Mouse (Mus musculus): ENCODE results near the gene Fchsd2.
A peak's percentile ranks its signal among the peaks of the same experiment; 100 is the strongest.

The Fchsd2 gene

DNA sequence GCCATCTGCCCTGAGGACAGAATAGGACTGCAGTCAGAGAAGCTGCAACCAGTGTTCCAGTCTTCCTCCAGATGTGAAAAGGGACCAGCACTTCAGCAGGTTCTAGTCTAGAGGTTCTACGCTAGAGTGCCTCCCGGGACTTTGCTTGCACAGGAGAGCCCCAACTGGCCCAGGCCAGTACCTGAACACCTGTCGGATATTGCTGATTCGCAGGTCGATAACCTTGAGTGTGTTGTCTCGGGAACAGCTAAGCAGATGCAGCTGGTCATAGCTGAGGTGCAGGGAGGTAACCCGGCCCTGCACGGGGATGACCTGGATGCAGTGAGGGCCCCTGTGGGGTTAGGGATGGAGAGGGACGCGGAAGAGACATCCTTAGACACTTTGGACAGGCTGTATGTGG is 197.7 kb downstream of the Fchsd2 start:
- no peak for DNase-seq (ENCODE audit: low spot score)

DNA sequence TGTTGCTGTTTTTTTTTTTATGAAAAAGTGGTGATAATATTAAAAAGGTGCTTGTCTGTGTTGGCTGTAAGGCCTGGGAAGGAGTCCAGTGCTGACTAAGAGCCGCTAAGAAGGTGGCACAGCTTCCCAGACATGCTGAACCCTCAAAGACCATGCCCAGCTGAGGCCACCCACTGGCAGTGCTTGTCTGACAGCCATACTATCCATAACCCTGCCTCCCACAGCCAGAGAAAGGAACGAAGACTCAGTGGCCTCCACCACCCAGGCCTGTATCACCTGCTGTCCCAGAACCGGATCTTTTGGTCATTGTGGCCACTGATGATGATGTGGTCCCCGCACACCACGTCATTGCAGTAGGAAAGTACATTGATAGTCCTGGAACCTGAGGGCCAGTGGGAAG is 198.5 kb downstream of the Fchsd2 start:
- no peak for DNase-seq (ENCODE audit: low spot score)

DNA sequence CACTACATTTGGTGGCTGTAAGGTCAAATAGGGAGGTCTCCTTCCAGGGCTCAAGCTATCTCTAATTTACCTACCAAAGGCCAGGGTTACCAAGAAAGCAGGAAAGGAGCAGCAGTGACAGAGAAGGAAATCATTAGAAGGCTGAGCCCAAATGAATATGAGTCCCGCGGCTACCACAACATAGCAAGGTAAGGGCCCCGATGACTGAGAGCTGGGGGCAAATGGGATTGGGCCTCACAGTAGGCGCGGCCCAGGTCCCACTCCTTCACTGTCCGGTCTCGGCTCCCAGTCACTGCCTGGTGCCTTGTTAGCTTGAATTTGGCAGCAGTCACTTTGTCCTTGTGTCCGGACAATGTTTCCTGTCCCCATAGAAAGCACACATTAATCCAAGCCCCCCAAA is 199.0 kb downstream of the Fchsd2 start:
- DNase-seq (ENCODE audit: low spot score), result no peak

DNA sequence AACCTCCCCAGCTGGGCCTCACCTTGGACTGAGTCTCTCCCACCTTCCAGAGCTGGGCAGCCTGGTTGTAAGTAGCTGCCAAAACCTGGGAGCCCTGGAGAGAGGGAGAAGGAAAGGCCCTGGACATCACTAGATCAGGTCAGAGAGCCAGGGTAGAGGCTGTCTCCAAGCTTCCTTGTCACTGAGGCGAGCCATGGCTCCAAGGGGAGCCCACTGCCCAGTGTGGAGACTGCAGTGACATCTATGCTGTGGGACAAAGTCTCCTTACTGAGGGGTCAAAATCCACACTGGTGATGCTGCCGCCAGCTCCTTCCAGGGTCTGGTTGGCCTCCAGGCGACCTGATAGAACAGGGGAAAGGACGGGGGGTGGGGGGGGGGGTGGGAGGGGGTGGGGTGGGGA is 199.4 kb downstream of the Fchsd2 start:
- no peak for DNase-seq (ENCODE audit: low spot score)

DNA sequence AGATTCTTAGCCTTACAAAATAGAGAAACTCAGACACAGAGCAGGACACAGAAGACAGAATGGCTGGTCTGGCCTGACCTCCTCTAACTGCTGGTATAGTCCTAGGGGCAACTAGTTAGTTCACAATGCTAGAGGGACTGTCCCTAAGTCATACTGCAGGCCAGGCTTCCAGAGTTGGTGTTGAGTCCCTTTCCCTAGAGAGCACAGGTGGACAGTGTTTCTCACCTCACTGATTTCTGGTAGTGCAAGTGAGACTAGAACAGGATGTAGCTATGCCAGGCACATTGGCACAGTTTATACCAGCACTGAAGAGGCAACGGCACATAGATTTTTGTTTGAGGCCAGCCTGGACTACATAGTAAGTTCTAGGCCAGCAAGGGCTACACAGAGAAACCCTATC is 200.0 kb downstream of the Fchsd2 start:
- no peak for DNase-seq (ENCODE audit: low spot score)

DNA sequence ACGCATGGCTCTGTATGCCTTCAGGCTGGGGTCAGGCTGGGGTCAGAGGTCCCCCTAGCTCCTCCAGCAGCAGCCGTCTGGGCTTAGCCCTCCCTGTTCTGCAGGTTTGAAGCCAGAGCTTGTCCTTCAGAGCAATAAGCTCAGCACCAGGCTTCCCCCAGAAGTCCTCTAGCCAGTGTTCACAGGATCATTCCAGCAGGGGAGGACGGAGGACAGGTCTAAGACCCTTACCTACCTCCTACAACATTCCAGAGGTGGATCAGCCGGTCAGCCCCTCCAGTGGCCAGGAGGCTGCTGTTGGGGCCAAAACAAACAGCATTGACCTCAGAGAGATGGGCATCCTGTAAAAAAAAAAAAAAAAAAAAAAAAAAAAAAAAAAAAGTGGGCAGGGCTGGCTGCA is 200.5 kb downstream of the Fchsd2 start:
- DNase-seq (ENCODE audit: low spot score), result no peak

DNA sequence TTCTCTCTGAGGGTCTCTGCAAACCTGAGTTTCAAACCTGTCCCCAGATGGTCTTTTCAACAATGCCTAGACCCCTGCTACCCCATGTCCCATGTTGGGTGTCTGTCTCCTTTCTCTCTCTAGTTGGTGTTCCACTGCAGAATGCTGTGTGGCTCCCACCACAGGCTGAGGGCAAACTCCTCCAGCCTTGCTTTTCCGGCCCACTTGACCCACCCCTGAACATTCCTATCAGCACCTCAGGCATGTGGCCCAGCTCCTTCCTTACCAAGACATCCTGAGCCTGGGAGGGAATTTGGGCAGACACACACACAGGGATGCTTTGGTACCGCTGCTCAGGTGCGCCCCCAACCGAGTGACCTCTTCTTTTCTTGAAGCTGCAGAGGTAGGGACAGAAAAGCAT is 200.9 kb downstream of the Fchsd2 start:
- no peak for DNase-seq (ENCODE audit: low spot score)

DNA sequence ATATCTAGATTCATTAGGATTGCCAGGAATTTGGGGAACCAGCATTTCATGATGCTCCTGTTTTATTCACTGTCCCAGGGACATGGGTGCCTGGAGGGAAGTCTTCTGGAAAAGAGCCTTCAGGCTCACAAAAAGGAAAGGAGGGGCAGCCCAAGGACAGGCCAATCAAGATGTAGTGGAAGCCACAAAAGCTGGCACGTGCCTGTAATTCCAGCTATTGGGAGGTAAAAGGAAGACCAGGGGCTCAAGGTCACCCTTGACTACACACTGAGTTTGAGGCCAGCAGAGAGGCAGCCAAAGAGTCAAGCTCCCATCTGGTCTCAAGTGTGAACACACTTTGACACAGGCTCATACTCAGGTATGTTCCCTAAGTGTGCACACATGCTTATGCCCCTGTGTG is 202.8 kb downstream of the Fchsd2 start:
- DNase-seq (ENCODE audit: low spot score), result no peak

DNA sequence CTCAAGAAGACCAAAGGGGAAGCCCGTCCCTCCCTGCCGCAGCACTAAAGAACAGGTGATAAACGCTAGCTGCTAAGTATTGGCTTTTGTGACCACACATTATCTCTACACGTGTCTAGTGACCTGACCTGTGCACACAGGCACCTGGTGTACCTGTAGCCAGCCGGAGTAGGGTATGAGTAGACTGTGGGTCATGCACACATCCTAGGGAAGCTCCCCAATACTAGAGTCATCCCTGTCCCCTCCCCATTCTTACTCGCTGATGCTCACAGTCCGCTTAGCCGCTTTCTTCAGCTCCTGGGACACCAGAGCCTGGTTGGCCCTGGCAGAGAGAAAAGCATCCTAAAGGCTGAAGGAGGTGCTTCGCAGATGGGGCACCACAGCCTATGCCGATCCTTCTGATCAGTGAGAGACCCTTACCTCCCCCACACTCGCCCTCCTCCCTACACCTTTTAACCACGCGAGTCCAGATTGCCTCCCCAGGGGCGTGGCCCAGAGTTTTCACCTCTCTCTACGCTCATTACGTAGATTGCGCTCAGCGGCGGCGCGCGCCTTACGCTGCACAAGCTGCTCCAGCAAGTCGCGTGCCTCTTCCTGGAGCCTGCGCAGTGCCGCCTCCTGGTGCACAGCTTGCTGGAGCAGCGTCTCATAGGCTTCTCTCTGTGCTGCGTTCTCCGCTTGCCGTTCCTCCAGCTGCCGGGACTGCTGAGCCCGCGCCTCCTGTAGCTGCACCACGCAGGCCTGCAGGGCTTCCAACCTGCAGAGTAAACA is 203.8 kb downstream of the Fchsd2 start:
- no peak for DNase-seq (ENCODE audit: low spot score)

DNA sequence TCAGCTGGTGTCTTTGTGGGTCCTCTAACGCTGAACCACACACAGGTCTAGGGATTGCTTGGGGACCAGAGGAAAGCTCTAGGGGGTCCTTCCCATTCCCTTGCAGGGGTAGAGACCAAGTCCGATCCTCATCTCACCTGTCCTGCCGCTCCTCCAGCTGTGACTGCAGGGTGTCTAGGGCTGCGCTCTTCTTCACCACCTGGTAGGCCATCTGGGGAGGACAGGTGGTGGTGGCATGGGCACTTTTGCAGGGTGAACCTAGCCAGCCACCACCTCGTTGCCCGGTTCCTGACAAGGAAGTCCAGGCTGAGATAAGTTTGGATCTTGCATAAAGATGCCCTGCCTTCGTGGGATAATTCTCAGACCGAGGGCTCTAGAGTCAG is 204.4 kb downstream of the Fchsd2 start:
- DNase-seq (ENCODE audit: low spot score), result no peak

DNA sequence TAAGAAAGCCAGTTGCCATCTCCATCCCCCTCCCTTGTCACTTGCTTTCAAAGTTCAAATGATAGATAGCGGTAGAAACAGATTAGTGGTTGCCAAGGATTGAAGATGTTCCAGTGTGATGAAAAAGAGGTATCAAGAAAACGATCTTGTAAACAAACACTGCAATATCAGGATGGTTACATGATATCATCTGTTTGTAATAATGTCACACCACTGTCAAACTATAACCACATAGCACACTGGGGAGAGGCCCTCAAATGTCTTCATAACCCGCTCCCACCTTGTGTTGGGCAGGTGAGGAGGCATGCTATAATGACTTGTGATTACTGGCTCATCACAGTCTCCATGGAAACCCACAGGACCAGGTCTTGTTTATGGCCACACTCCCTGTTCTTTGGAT is 205.7 kb downstream of the Fchsd2 start:
- DNase-seq (ENCODE audit: low spot score), result no peak

DNA sequence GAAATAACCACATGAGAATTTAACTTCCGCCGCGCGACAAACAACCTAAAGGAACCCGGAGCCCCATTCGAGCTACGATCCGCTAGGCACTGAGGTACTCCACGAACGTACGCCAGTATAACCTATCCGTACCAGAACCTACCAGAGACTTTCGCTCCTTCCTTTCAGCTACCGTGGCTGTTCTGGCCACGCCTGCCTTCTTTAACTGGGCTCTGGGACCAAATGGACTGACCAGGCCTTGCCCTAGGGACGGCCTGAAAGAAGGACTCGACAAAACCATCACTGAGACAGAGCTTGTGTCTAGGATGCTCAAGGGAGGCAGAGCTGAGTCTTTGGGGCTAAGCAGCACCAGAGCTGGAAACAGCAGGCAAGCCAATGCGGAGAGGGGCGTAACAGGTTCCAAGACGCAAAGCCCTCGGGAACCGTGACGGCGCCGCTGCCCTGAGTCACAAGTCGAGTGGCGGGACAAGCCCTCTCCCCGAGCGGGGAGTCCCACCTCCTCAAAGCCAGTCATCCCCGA is 208.8 kb downstream of the Fchsd2 start:
- DNase-seq (ENCODE audit: low spot score), result no peak

DNA sequence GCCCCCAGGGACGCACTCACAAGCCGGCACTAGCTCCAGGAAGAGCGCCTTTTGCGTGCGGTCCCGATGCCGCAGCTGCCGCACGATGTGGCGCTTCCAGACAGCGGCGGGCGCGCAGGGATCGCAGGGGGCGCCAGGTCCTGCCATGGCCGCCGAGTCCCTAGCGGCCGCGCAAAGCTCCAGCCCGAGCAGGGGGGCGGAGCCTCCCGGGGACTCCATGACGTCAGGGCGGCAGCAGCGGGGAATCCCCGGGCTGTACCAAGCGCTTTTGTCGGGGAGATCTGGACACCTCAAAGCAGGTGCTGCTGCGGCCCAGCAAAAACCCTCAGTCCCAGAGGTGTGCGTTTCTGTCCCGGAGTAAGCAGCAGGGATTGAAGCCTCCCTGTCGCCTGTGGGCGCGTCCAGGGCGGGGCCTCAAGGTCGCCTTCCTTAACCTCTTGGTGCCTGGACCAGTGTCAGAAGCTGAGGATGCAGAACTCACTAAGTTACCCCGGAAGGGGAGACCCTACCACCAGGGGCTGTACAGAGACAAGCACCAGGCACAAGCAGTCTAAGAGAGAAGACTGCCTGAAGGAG is 209.3 kb downstream of the Fchsd2 start, which contains the start of gene Atg16l2:
Gene Atg16l2, minus strand, starts transcription at position 371 of the 576 bp plus-strand sequence.
- peak; percentile 98 for DNase-seq (ENCODE audit: low spot score)

DNA sequence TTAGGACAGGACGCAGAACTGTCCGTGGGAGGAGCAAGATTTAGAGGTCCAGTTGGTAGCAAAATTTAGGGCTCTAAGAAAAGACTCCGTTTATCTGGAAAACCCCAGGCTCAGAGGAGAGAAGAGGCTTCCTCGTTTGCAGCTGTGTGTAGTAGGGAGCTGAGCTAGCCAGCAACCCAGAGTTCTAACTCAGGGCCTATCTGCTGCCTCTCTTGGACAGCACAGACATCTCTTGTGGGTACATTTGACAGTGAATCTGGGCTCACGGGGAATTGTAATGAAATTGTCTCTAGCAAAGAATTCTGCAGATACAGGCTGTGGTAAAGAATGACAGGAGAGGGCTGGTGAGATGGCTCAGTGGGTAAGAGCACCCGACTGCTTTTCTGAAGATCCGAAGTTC is 210.0 kb downstream of the Fchsd2 start:
- peak; percentile 49 for DNase-seq (ENCODE audit: low spot score)

DNA sequence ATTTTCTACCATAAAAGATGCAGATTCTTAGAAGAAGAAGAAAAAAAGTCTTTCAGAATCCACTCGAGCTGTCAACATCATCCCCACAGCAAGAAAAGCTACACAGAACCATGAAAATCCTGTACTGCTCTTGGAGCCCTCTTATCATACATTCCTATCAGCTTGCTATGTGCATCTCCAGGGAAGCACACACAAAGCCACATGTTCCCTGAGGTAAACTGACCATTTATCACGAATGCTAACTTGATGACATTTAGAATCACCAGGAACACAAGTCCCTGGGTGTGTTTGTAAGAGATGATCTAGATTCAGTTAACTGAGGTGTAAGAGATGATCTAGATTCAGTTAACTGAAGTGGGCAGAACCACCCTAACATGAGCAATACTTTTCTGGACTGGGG is 214.2 kb downstream of the Fchsd2 start:
- no peak for DNase-seq (ENCODE audit: low spot score)

DNA sequence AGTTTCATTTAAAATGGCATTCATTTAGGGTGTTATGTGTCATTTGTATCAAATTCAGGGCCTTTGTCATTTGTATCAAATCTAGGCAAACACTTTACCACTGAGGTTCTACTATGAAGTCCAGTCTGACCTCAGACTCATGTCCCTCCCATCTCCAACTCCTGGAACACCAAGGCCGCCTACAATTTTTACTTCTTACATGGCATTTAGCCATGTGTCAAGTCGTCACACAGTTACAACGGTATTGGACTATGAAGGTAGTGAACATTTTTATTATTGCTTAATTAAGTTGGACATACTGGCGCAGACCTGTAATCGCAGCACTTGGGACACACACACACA is 217.3 kb downstream of the Fchsd2 start:
- DNase-seq (ENCODE audit: low spot score), result no peak

DNA sequence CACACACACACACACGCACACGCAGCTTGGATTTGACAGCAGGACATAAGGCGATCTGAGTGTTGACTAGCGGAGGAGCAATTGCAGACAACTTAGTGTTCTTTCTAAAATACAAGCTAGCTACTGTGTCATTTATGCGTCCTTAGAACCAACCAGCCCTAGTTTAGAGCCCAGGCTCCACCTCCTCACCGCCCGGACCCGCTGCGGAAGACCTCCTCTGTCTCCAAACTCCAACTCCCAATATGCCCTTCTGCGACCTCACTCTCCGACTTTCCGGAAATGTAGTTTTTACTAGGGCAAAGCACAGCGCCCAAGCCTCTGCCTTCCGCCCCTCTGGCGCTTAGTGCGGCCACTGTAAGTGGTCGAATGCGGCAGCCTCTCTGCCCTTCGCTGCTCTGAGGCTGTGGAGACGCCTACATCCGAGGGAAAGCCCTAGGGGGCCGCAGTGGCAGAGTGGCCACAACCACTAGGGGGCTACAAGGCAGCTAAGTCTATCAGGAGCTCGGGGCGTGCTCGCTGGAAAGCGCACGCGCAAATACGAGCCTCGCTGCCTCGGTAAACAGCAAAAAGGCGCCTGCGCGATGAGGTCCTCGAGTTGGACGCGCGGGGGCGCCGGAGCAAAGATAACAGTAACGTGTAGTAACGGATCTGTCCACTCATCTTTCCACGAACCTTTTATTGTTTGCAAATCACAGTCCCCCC is 217.8 kb downstream of the Fchsd2 start:
- peak; percentile 99 for DNase-seq (ENCODE audit: low spot score)

DNA sequence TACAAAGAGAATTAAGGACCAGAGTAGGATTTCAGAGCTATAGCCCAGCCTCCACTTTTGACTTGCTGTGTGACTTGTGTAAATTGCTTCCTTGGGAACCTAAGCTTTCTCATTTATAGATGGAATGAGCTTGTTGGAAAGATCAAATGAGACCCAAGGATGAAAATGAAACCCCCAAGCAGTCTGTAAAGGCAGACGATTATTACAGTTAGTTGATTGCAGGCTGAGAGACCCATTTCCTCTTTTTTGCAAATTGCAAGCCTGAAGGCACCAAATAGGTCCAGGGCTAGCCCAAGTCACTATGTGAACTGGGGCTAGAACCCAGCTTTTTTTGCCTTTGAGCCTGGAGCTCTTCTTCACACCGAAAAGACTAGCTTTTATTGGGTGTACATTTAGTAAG is 218.4 kb downstream of the Fchsd2 start:
- no peak for DNase-seq (ENCODE audit: low spot score)

DNA sequence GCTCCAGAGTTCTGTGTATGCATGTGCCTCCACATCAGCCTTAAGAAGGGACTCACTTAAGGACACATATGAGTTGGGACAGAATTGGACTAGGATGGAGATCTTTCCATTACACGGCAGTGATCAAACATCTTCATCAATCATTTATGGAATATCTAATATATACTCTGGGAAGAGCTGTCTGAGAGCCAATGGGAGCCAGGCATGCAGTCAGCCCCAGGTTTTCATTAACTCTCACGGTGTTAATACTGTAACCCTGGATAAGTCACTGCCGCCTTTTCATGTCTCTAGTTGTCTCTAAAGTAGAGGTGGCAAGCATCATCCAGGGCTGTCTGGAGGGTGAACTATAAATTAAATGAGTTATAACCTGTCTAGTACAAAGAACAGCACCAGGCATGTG is 220.4 kb downstream of the Fchsd2 start:
- no peak for DNase-seq (ENCODE audit: low spot score)

DNA sequence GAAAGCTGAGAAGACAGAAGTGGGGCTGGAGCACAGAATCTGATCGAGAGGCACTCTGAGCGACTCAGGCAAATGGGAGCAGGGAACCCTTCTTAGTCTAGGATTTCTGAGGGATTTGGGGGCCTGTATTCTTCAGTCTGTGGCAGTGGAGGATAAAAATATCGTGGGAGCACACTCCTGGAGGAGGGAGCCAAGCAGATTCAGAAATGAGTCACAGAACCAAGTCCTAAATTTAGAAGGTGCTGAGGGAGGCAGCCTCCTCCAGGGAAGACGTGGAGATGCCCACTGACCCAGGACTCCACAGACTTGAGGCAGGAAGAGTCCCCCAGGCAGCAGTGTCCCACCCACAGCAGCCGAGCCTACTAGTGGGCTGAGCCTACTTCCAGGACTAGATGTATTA is 221.7 kb downstream of the Fchsd2 start:
- no peak for DNase-seq (ENCODE audit: low spot score)

DNA sequence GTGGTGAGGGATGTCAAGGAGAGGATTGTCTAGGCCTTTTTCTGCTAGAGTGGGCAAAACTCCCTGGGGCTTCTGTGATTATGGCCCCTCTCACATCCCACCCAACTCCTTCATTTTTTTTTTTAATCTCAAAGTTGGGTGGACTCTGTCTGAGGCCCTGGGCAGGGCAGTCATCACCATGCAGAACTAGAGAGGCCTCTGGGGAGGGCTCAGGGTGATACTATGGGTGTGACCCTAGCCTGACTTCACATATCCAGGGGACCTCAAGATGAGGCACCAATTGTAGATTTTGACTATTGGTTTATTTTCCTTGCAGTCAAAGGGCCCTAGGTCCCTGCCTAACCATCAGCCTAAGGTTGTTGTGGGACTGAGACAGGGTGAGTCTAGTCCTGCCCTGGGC is 223.0 kb downstream of the Fchsd2 start:
- no peak for DNase-seq (ENCODE audit: low spot score)

DNA sequence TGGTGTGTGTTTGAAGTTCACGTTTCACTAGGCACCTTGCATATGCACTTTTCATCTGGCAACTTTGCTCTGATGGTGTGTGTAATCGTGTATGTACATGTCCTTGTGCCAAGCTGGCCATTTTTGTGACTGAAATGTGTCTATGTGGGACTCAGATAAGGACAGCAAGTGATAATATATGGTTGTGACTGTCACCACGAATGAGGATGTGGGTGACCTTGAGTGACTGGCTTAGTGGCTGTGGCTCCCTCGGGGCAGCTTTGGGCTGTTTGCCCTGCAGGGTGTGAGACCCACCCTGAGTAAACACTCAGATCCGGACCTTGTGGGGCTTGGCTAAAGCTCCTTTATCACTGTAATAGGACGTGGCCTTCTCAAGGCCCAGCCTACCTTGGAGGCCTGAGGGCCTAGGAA is 223.9 kb downstream of the Fchsd2 start:
- no peak for DNase-seq (ENCODE audit: low spot score)

DNA sequence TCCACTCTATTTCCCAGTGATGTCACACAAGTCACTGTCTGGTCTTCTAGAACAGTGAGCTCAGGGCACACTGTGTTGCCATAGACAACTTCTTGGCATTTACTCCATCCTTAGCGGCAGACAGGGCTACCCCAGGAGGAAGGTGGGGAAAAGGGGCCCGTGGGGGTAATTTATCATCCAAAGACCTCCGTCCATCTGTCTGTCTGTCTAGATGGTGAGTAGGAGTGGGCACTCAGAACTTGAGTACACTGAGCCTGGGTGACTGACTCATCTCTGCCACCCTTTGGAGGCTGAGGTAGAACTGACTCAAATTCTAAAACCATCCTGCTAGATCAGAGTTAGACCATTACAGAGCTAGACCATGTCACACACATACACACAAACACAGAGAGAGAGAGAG is 224.4 kb downstream of the Fchsd2 start, which contains the start of gene Stard10:
Gene Stard10, plus strand, starts transcription at position 73 of the 400 bp plus-strand sequence.
- no peak for DNase-seq (ENCODE audit: low spot score)
